Mouse (Mus musculus): ENCODE measurements at regions not wholly inside any gene's neighbourhood (a gene's known extent, or its start where the extent isn't known, plus 50 kb on each side); places are given as distances from the start of the nearest gene placed in this dataset.

- no peak overlapping the region for H3K4me3 ChIP-seq (ENCODE audit: control insufficient read depth, insufficient read depth, low read length)
- H3K36me3 ChIP-seq (ENCODE audit: control insufficient read depth, insufficient read depth, low read length), result no peaks in the 10 kb centered on the region
- TF ChIP-seq POLR2A (IDR thresholded peaks at IDR 0.05; ENCODE audit: control insufficient read depth, extremely low read depth, insufficient read depth, low read length, poor library complexity), result no peak
- H3K27ac ChIP-seq (ENCODE audit: control insufficient read depth, insufficient read depth, low read length), result no peak overlapping the region
- 22% methylated on average over 5 of the region's 5 CpGs for WGBS
- no peaks in the 10 kb centered on the region for H3K4me1 ChIP-seq (replicated peaks; ENCODE audit: control insufficient read depth, insufficient read depth, low read length)
- DNase-seq, result peak; percentile 41
- H3K27me3 ChIP-seq (ENCODE audit: control insufficient read depth, insufficient read depth, low read length), result no peaks in the 10 kb centered on the region
Measured at GRCm38 (mm10) chr3:128337031-128337430, 440.9 kb upstream of the Fam241a start.

GRCm38 (mm10) chr3:128327677-128328076 lies 431.6 kb upstream of the Fam241a start:
- H3K36me3 ChIP-seq (ENCODE audit: control insufficient read depth, insufficient read depth, low read length), result no peaks in the 10 kb centered on the region
- no peaks in the 10 kb centered on the region for H3K27me3 ChIP-seq (ENCODE audit: control insufficient read depth, insufficient read depth, low read length)
- no peak for DNase-seq
- WGBS, result 90% methylated on average over 5 of the region's 5 CpGs
- no peaks in the 10 kb centered on the region for H3K4me1 ChIP-seq (replicated peaks; ENCODE audit: control insufficient read depth, insufficient read depth, low read length)
- H3K4me3 ChIP-seq (ENCODE audit: control insufficient read depth, insufficient read depth, low read length), result no peak overlapping the region
- no peak overlapping the region for H3K27ac ChIP-seq (ENCODE audit: control insufficient read depth, insufficient read depth, low read length)
- TF ChIP-seq CTCF (IDR thresholded peaks at IDR 0.05; ENCODE audit: borderline replicate concordance, control insufficient read depth, extremely low read depth, insufficient read depth, low read length, poor library complexity) (no peak), POLR2A (IDR thresholded peaks at IDR 0.05; ENCODE audit: control insufficient read depth, extremely low read depth, insufficient read depth, low read length, poor library complexity) (no peak)

GRCm38 (mm10) chr3:128301312-128301711 lies 405.2 kb upstream of the Fam241a start:
- H3K36me3 ChIP-seq (ENCODE audit: control insufficient read depth, insufficient read depth, low read length), result no peaks in the 10 kb centered on the region
- DNase-seq, result no peak
- 94% methylated on average over 4 of the region's 4 CpGs for WGBS
- H3K27me3 ChIP-seq (ENCODE audit: control insufficient read depth, insufficient read depth, low read length), result no peaks in the 10 kb centered on the region
- H3K27ac ChIP-seq (ENCODE audit: control insufficient read depth, insufficient read depth, low read length), result no peak overlapping the region
- no peaks in the 10 kb centered on the region for H3K4me1 ChIP-seq (replicated peaks; ENCODE audit: control insufficient read depth, insufficient read depth, low read length)
- TF ChIP-seq CTCF (IDR thresholded peaks at IDR 0.05; ENCODE audit: borderline replicate concordance, control insufficient read depth, extremely low read depth, insufficient read depth, low read length, poor library complexity), result no peak
- no peak for TF ChIP-seq POLR2A (IDR thresholded peaks at IDR 0.05; ENCODE audit: control insufficient read depth, extremely low read depth, insufficient read depth, low read length, poor library complexity)
- no peak overlapping the region for H3K4me3 ChIP-seq (ENCODE audit: control insufficient read depth, insufficient read depth, low read length)

- H3K27me3 ChIP-seq (ENCODE audit: control insufficient read depth, insufficient read depth, low read length), result no peaks in the 10 kb centered on the region
- TF ChIP-seq POLR2A (IDR thresholded peaks at IDR 0.05; ENCODE audit: control insufficient read depth, extremely low read depth, insufficient read depth, low read length, poor library complexity) (no peak), CTCF (IDR thresholded peaks at IDR 0.05; ENCODE audit: borderline replicate concordance, control insufficient read depth, extremely low read depth, insufficient read depth, low read length, poor library complexity) (no peak)
- H3K36me3 ChIP-seq (ENCODE audit: control insufficient read depth, insufficient read depth, low read length), result no peaks in the 10 kb centered on the region
- DNase-seq, result no peak
- no peak overlapping the region for H3K27ac ChIP-seq (ENCODE audit: control insufficient read depth, insufficient read depth, low read length)
- H3K4me3 ChIP-seq (ENCODE audit: control insufficient read depth, insufficient read depth, low read length), result no peak overlapping the region
- 89% methylated on average over 9 of the region's 9 CpGs for WGBS
- H3K4me1 ChIP-seq (replicated peaks; ENCODE audit: control insufficient read depth, insufficient read depth, low read length), result no peaks in the 10 kb centered on the region
Measured at GRCm38 (mm10) chr3:128298110-128298509, 402.0 kb upstream of the Fam241a start.

- TF ChIP-seq POLR2A (IDR thresholded peaks at IDR 0.05; ENCODE audit: control insufficient read depth, extremely low read depth, insufficient read depth, low read length, poor library complexity) (no peak), CTCF (IDR thresholded peaks at IDR 0.05; ENCODE audit: borderline replicate concordance, control insufficient read depth, extremely low read depth, insufficient read depth, low read length, poor library complexity) (no peak)
- 75% methylated on average over 4 of the region's 4 CpGs for WGBS
Measured at GRCm38 (mm10) chr3:128287846-128288245, 391.7 kb upstream of the Fam241a start.

GRCm38 (mm10) chr3:128285214-128285613 lies 389.1 kb upstream of the Fam241a start:
- DNase-seq, result no peak
- Histone ChIP-seq H3K27me3 (ENCODE audit: control insufficient read depth, insufficient read depth, low read length) (no peaks in the 10 kb centered on the region), H3K36me3 (ENCODE audit: control insufficient read depth, insufficient read depth, low read length) (no peaks in the 10 kb centered on the region), H3K27ac (ENCODE audit: control insufficient read depth, insufficient read depth, low read length) (no peak overlapping the region), H3K4me3 (ENCODE audit: control insufficient read depth, insufficient read depth, low read length) (no peak overlapping the region), H3K4me1 (replicated peaks; ENCODE audit: control insufficient read depth, insufficient read depth, low read length) (no peaks in the 10 kb centered on the region)
- WGBS, result 91% methylated on average over 6 of the region's 6 CpGs
- no peak for TF ChIP-seq POLR2A (IDR thresholded peaks at IDR 0.05; ENCODE audit: control insufficient read depth, extremely low read depth, insufficient read depth, low read length, poor library complexity)
- no peak for TF ChIP-seq CTCF (IDR thresholded peaks at IDR 0.05; ENCODE audit: borderline replicate concordance, control insufficient read depth, extremely low read depth, insufficient read depth, low read length, poor library complexity)

More at GRCm38 (mm10) chr3:128287846-128288245, 391.7 kb upstream of the Fam241a start:
- Histone ChIP-seq H3K36me3 (ENCODE audit: control insufficient read depth, insufficient read depth, low read length) (no peaks in the 10 kb centered on the region), H3K4me3 (ENCODE audit: control insufficient read depth, insufficient read depth, low read length) (no peak overlapping the region), H3K27me3 (ENCODE audit: control insufficient read depth, insufficient read depth, low read length) (no peaks in the 10 kb centered on the region), H3K4me1 (replicated peaks; ENCODE audit: control insufficient read depth, insufficient read depth, low read length) (no peaks in the 10 kb centered on the region), H3K27ac (ENCODE audit: control insufficient read depth, insufficient read depth, low read length) (no peak overlapping the region)
- no peak for DNase-seq

- WGBS, result 94% methylated on average over 4 of the region's 4 CpGs
- Histone ChIP-seq H3K36me3 (ENCODE audit: control insufficient read depth, insufficient read depth, low read length) (no peaks in the 10 kb centered on the region), H3K4me3 (ENCODE audit: control insufficient read depth, insufficient read depth, low read length) (no peak overlapping the region), H3K4me1 (replicated peaks; ENCODE audit: control insufficient read depth, insufficient read depth, low read length) (no peaks in the 10 kb centered on the region), H3K27me3 (ENCODE audit: control insufficient read depth, insufficient read depth, low read length) (no peaks in the 10 kb centered on the region), H3K27ac (ENCODE audit: control insufficient read depth, insufficient read depth, low read length) (no peak overlapping the region)
- TF ChIP-seq POLR2A (IDR thresholded peaks at IDR 0.05; ENCODE audit: control insufficient read depth, extremely low read depth, insufficient read depth, low read length, poor library complexity), result no peak
- no peak for TF ChIP-seq CTCF (IDR thresholded peaks at IDR 0.05; ENCODE audit: borderline replicate concordance, control insufficient read depth, extremely low read depth, insufficient read depth, low read length, poor library complexity)
- no peak for DNase-seq
Measured at GRCm38 (mm10) chr3:128280626-128281025, 384.5 kb upstream of the Fam241a start.

All from thymus, adult 2 months (tissue).